Mouse (Mus musculus): ENCODE results near the gene 2610528J11Rik. TPM values are rescaled to one million over a fixed set of nuclear protein-coding genes. Genes with fewer than 3 reads are reported as not detected.

2610528J11Rik gene
- polyA plus RNA-seq, 1 experiment from 2014 or later = 5.0 TPM

GRCm38 (mm10) chr4:118569320-118569719 lies 42.5 kb downstream of the 2610528J11Rik start:
- WGBS = 73% methylated on average over 23 of the region's 23 CpGs
- H3K27ac ChIP-seq = no peak overlapping the region
- H3K36me3 ChIP-seq = no peaks in the 10 kb centered on the region
- ATAC-seq (ENCODE audit: insufficient number of reproducible peaks, insufficient read depth, low FRiP score, low TSS enrichment, low read depth) = no peak
- no peak overlapping the region for H3K9ac ChIP-seq
- no peak overlapping the region for H3K4me3 ChIP-seq
- no peaks in the 10 kb centered on the region for H3K4me1 ChIP-seq
- H3K9me3 ChIP-seq = no peaks in the 10 kb centered on the region
- no peak overlapping the region for H3K4me2 ChIP-seq
- no peaks in the 10 kb centered on the region for H3K27me3 ChIP-seq

- no peaks in the 10 kb centered on the region for H3K9me3 ChIP-seq
- no peak overlapping the region for H3K4me2 ChIP-seq
- H3K36me3 ChIP-seq = no peaks in the 10 kb centered on the region
- no peak overlapping the region for H3K4me3 ChIP-seq
- 0 out of 2 replicates have a peak, but pooled peaks cover 3% of the 10 kb centered on the region for H3K27me3 ChIP-seq
- no peaks in the 10 kb centered on the region for H3K4me1 ChIP-seq
- no peak for ATAC-seq (ENCODE audit: insufficient number of reproducible peaks, insufficient read depth, low FRiP score, low TSS enrichment, low read depth)
- no peak overlapping the region for H3K9ac ChIP-seq
- 83% methylated on average over 14 of the region's 15 CpGs for WGBS
- H3K27ac ChIP-seq = no peak overlapping the region
Observed at GRCm38 (mm10) chr4:118571441-118571840, 44.6 kb downstream of the 2610528J11Rik start.

GRCm38 (mm10) chr4:118576097-118576496 lies 49.3 kb downstream of the 2610528J11Rik start:
- Histone ChIP-seq H3K9me3 (no peaks in the 10 kb centered on the region), H3K4me2 (no peak overlapping the region), H3K9ac (no peak overlapping the region), H3K36me3 (no peaks in the 10 kb centered on the region), H3K27me3 (0 out of 2 replicates have a peak, but pooled peaks cover 7% of the 10 kb centered on the region), H3K27ac (no peak overlapping the region), H3K4me3 (no peak overlapping the region), H3K4me1 (no peaks in the 10 kb centered on the region)
- ATAC-seq (ENCODE audit: insufficient number of reproducible peaks, insufficient read depth, low FRiP score, low TSS enrichment, low read depth) = no peak
- 4% methylated on average over 6 of the region's 6 CpGs for WGBS

DNA sequence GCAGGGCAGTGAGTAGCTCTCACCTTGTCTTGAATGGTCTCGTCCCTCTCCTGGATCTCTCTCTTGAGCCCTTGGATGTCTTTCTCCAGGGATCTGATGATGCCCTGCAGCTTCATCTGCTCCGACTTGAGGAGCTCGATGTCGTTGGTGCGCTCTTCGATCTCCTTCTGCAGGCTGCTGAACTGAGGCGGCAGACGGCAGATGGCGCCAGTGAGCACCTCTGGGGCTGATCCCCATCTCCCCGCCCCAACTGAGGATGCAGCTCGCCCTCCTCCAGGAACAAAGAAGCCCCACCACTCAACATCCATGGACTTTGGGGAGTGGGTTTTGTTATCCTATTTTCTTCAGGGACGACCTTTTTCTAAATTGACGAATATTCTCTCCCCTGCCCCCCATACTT lies 52.5 kb downstream of the 2610528J11Rik start:
- H3K4me1 ChIP-seq = no peaks in the 10 kb centered on the region
- 43% methylated on average over 13 of the region's 13 CpGs for whole genome bisulfite sequencing

More for the DNA sequence above, 52.5 kb downstream of the 2610528J11Rik start:
- no peak for ATAC-seq (ENCODE audit: insufficient number of reproducible peaks, insufficient read depth, low FRiP score, low TSS enrichment, low read depth)
- H3K36me3 ChIP-seq = no peaks in the 10 kb centered on the region
- no peak overlapping the region for H3K9ac ChIP-seq
- 0 out of 2 replicates have a peak, but pooled peaks cover under 1% of the 10 kb centered on the region for H3K9me3 ChIP-seq
- no peak overlapping the region for H3K4me3 ChIP-seq
- 0 out of 2 replicates have a peak, but pooled peaks cover 7% of the 10 kb centered on the region for H3K27me3 ChIP-seq
- H3K27ac ChIP-seq = no peak overlapping the region
- no peak overlapping the region for H3K4me2 ChIP-seq

Other genes with a start within 250 kb of the 2610528J11Rik start
- gene Ptprf, start 235.6 kb upstream of the 2610528J11Rik start, polyA plus RNA-seq (2015; fragmentation: Nextera tagmentation; extraction: Ambion mirVana) = 79.8 and 88.8 TPM in 2 replicates
- gene Szt2, start 117.7 kb upstream of the 2610528J11Rik start, polyA plus RNA-seq (2015; fragmentation: Nextera tagmentation; extraction: Ambion mirVana) = 9.9 and 10.3 TPM in 2 replicates
- 111 and 115 TPM in 2 replicates for gene Med8, start 117.7 kb upstream of the 2610528J11Rik start, polyA plus RNA-seq (2015; fragmentation: Nextera tagmentation; extraction: Ambion mirVana)
- 55.7 and 62.8 TPM in 2 replicates for gene Elovl1, start 98.9 kb upstream of the 2610528J11Rik start, polyA plus RNA-seq (2015; fragmentation: Nextera tagmentation; extraction: Ambion mirVana)
- 225 and 247 TPM in 2 replicates for gene Cdc20, start 89.6 kb upstream of the 2610528J11Rik start, polyA plus RNA-seq (2015; fragmentation: Nextera tagmentation; extraction: Ambion mirVana)
- gene Mpl, start 69.5 kb upstream of the 2610528J11Rik start, polyA plus RNA-seq (2015; fragmentation: Nextera tagmentation; extraction: Ambion mirVana) = 0.54 and 1.1 TPM in 2 replicates
- gene Tie1, start 36.9 kb upstream of the 2610528J11Rik start, polyA plus RNA-seq (2015; fragmentation: Nextera tagmentation; extraction: Ambion mirVana) = 19.4 and 19.6 TPM in 2 replicates
- 2.8 and 3.2 TPM in 2 replicates for gene Tmem125, start 17.0 kb downstream of the 2610528J11Rik start, polyA plus RNA-seq (2015; fragmentation: Nextera tagmentation; extraction: Ambion mirVana)
- gene Cfap57, start 93.8 kb downstream of the 2610528J11Rik start, polyA plus RNA-seq (2015; fragmentation: Nextera tagmentation; extraction: Ambion mirVana) = 0.17 and 0.22 TPM in 2 replicates
- gene Ebna1bp2, start 93.8 kb downstream of the 2610528J11Rik start, polyA plus RNA-seq (2015; fragmentation: Nextera tagmentation; extraction: Ambion mirVana) = 141 and 164 TPM in 2 replicates
- gene Olfr62, start 132.0 kb downstream of the 2610528J11Rik start, polyA plus RNA-seq (2015; fragmentation: Nextera tagmentation; extraction: Ambion mirVana) = not detected in 2 replicates
- 0.19 and 0.20 TPM in 2 replicates for gene Olfr1342, start 165.8 kb downstream of the 2610528J11Rik start, polyA plus RNA-seq (2015; fragmentation: Nextera tagmentation; extraction: Ambion mirVana)
- 0.07 TPM in 1 of 2 replicates, not detected in the other for gene Olfr1341, start 176.5 kb downstream of the 2610528J11Rik start, polyA plus RNA-seq (2015; fragmentation: Nextera tagmentation; extraction: Ambion mirVana)
- not detected in 2 replicates for gene Olfr1340, start 193.1 kb downstream of the 2610528J11Rik start, polyA plus RNA-seq (2015; fragmentation: Nextera tagmentation; extraction: Ambion mirVana)
- not detected in 2 replicates for gene Olfr1339, start 205.2 kb downstream of the 2610528J11Rik start, polyA plus RNA-seq (2015; fragmentation: Nextera tagmentation; extraction: Ambion mirVana)
- gene Olfr1338, start 231.7 kb downstream of the 2610528J11Rik start, polyA plus RNA-seq (2015; fragmentation: Nextera tagmentation; extraction: Ambion mirVana) = 0.08 TPM in 1 of 2 replicates, not detected in the other